Mouse (Mus musculus) intestine, postnatal 0 days (tissue): ENCODE data around the gene Dlgap1. TPM values are rescaled to one million over a fixed set of nuclear protein-coding genes. Genes with fewer than 3 reads are reported as not detected.

Source experiments
- ATAC-seq: fragments of 200-750 bp; cut with Nextera tagmentation; 2 replicates; pipeline ENCODE4 v1.8.0; 2017; ENCODE audit warnings: mild to moderate bottlenecking, moderate TSS enrichment, moderate library complexity
- H3K27ac ChIP-seq: fragments of 300-500 bp; sonication (generic); 2 replicates; pipeline ENCODE4 v1.5.1; 2014; ENCODE audit warnings: mild to moderate bottlenecking, low read depth, low read length, moderate library complexity
- H3K27me3 ChIP-seq: fragments of 300-500 bp; sonication (generic); replicated peaks from 2 replicates; pipeline ENCODE4 v1.6.1; 2014; ENCODE audit warnings: low read length, mixed read lengths; ENCODE audit not compliant: control insufficient read depth, insufficient read depth
- H3K36me3 ChIP-seq: fragments of 300-500 bp; sonication (generic); 2 replicates; pipeline ENCODE4 v1.6.1; 2014; ENCODE audit warnings: mild to moderate bottlenecking, moderate library complexity; ENCODE audit not compliant: control insufficient read depth, insufficient read depth
- H3K4me1 ChIP-seq: fragments of 300-500 bp; sonication (generic); replicated peaks from 2 replicates; pipeline ENCODE4 v1.6.1; 2014; ENCODE audit warnings: antibody characterized with exemption, low read length, mixed read lengths; ENCODE audit not compliant: control insufficient read depth, insufficient read depth
- H3K4me2 ChIP-seq: fragments of 300-500 bp; sonication (generic); replicated peaks from 2 replicates; pipeline ENCODE4 v1.6.1; 2014; ENCODE audit warnings: low read depth, mild to moderate bottlenecking, moderate library complexity
- H3K4me3 ChIP-seq: fragments of 300-500 bp; sonication (generic); 2 replicates; pipeline ENCODE4 v1.5.1; 2014; ENCODE audit warnings: low read depth, low read length
- H3K9ac ChIP-seq: fragments of 300-500 bp; sonication (generic); 2 replicates; pipeline ENCODE4 v1.6.1; 2014; ENCODE audit warnings: mild to moderate bottlenecking, low read depth, low read length
- H3K9me3 ChIP-seq: fragments of 300-500 bp; sonication (generic); 2 replicates; pipeline ENCODE4 v1.6.1; 2016; ENCODE audit warnings: mixed run types; ENCODE audit not compliant: control insufficient read depth
- CTCF ChIP-seq: sonication (generic); IDR thresholded peaks from 2 replicates; pipeline ENCODE4 v1.5.1; 2016; ENCODE audit warnings: low read depth, mild to moderate bottlenecking, control low read depth, antibody characterized with exemption, moderate library complexity
- WGBS: fragments of 180-500 bp; shearing (Covaris S2); extraction: QIAGEN DNeasy Blood & Tissue Kit; methylation state at CpG from one replicate; pipeline ENCODE4 v1.1.7; 2014; 5-methylcytosine and 5-hydroxymethylcytosine counted together
- polyA plus RNA-seq: library from polyadenylated mRNA; unstranded; fragments of >200 nt; fragmentation: Nextera tagmentation; extraction: Ambion mirVana; gene quantifications from 2 replicates; pipeline ENCODE4 v1.2.1, GENCODE M21; 2015

The Dlgap1 gene
- polyA plus RNA-seq, 1 experiment from 2014 or later = 0.85 TPM

DNA sequence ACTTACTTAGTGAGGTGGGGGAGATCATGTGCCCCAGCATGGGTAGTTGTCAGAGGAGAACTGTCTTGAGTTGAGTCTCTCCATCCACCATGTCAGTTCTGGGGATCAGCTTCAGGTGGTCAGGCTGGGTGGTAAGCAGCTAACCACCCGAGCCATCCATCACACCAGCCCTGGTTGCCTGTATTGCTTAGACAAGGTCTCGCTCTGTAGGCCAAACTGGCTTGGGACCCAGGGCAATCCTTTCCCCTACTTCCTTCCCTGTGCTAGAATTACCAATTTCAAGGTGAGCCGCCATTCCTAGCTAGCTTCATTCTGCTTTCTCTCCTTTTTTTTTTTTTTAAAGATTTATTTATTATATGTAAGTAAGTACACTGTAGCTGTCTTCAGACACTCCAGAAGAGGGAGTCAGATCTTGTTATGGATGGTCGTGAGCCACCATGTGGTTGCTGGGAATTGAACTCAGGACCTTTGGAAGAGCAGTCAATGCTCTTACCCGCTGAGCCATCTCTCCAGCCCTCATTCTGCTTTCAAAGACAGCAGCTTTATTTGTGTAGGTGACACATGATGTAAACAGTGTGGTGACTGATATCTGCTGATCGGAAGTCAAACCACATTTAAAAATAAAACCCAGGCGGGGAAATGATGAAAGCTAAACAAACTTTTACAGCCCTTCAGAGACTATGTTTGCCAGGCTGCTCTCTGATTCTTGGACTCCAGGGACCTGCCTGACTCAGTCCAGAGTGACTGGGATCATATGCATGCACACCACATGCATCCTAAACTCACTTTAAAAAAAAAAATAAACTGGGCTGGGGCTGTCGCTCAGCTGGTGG is 828.3 kb downstream of the Dlgap1 start:
- H3K36me3 ChIP-seq = no peaks in the 10 kb centered on the region
- no peak overlapping the region for H3K4me2 ChIP-seq
- H3K27ac ChIP-seq = no peak overlapping the region
- H3K9ac ChIP-seq = no peak overlapping the region
- TF ChIP-seq CTCF = no peak
- ATAC-seq = no peak
- no peaks in the 10 kb centered on the region for H3K9me3 ChIP-seq
- 62% methylated on average over 8 of the region's 8 CpGs for WGBS
- H3K27me3 ChIP-seq = no peaks in the 10 kb centered on the region
- no peak overlapping the region for H3K4me3 ChIP-seq
- no peaks in the 10 kb centered on the region for H3K4me1 ChIP-seq

DNA sequence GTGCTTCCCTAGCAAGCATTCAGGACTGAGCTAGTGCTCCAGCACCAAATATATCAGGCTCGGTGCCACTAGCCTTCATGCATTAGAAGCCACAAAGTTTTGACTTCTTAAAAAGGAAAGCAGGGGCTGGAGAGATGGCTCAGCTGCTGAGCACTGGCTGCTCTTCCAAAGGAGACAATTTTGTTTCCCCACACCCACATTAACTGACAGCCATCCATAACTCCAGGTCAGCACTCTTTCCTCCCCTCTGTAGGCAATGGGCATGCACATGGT is 828.8 kb downstream of the Dlgap1 start:
- Histone ChIP-seq H3K9me3 (no peaks in the 10 kb centered on the region), H3K36me3 (no peaks in the 10 kb centered on the region), H3K27ac (no peak overlapping the region), H3K4me2 (no peak overlapping the region), H3K4me3 (no peak overlapping the region), H3K9ac (no peak overlapping the region), H3K4me1 (no peaks in the 10 kb centered on the region), H3K27me3 (no peaks in the 10 kb centered on the region)
- WGBS = 78% methylated on average over 1 of the region's 1 CpGs
- no peak for TF ChIP-seq CTCF
- ATAC-seq = no peak

DNA sequence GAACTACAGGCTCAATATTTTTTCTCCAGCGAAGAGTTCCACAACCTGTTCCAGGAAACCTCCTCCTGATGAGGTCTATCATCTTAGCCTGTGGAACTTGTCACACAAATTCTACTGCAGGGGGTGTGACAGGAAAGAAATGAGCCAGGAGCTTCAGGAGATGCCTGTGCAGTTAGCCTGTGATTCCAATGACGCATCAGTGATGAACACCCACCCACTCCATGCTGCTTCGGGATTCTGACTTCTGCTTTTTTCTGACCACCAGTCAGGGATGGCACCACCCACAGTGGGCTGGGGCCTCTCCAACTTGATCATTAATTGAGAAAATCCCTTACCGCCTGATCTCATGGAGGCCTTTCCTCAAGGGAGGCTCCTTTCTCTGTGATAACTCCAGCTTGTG is 830.4 kb downstream of the Dlgap1 start:
- Histone ChIP-seq H3K27ac (no peak overlapping the region), H3K27me3 (no peaks in the 10 kb centered on the region), H3K9me3 (no peaks in the 10 kb centered on the region), H3K9ac (no peak overlapping the region), H3K36me3 (no peaks in the 10 kb centered on the region), H3K4me1 (no peaks in the 10 kb centered on the region), H3K4me3 (no peak overlapping the region), H3K4me2 (no peak overlapping the region)
- no peak for ATAC-seq
- TF ChIP-seq CTCF = no peak
- WGBS = 75% methylated on average over 4 of the region's 4 CpGs

GRCm38 (mm10) chr17:70802022-70802421 is 833.1 kb downstream of the Dlgap1 start:
- Histone ChIP-seq H3K27ac (no peak overlapping the region), H3K9ac (no peak overlapping the region), H3K27me3 (no peaks in the 10 kb centered on the region), H3K4me3 (no peak overlapping the region), H3K4me2 (no peak overlapping the region), H3K36me3 (no peaks in the 10 kb centered on the region), H3K4me1 (no peaks in the 10 kb centered on the region), H3K9me3 (no peaks in the 10 kb centered on the region)
- WGBS = 91% methylated on average over 14 of the region's 14 CpGs
- ATAC-seq = no peak
- no peak for TF ChIP-seq CTCF

DNA sequence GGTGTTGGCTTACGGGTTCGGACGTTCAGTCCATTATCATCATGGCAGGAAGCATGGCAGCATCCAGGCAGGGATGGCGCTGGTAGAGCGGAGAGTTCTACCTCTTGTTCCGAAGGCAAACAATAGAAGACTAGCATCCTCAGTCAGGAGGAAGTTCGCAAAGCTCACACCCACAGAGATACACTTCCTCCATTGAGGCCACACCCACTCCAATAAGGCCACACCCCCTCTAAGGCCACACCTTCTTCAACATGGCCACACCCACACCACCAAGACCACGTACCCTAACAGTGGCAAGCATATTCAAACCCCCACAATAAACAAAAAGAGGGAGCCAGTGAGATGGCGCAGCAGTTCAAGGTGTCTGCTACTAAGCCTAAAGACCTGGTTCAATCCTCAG is 837.0 kb downstream of the Dlgap1 start:
- H3K9me3 ChIP-seq = no peaks in the 10 kb centered on the region
- no peak overlapping the region for H3K4me3 ChIP-seq
- H3K4me2 ChIP-seq = no peak overlapping the region
- H3K36me3 ChIP-seq = no peaks in the 10 kb centered on the region
- H3K27ac ChIP-seq = no peak overlapping the region
- no peak overlapping the region for H3K9ac ChIP-seq
- WGBS = 93% methylated on average over 9 of the region's 9 CpGs
- no peaks in the 10 kb centered on the region for H3K27me3 ChIP-seq
- no peak for ATAC-seq
- no peaks in the 10 kb centered on the region for H3K4me1 ChIP-seq
- TF ChIP-seq CTCF = no peak

- no peak overlapping the region for H3K4me2 ChIP-seq
- no peak for TF ChIP-seq CTCF
- no peaks in the 10 kb centered on the region for H3K36me3 ChIP-seq
- H3K27ac ChIP-seq = no peak overlapping the region
- H3K27me3 ChIP-seq = no peaks in the 10 kb centered on the region
- 85% methylated on average over 2 of the region's 2 CpGs for WGBS
- no peaks in the 10 kb centered on the region for H3K9me3 ChIP-seq
- no peak overlapping the region for H3K9ac ChIP-seq
- no peak for ATAC-seq
- H3K4me1 ChIP-seq = no peaks in the 10 kb centered on the region
- H3K4me3 ChIP-seq = no peak overlapping the region
Measured at GRCm38 (mm10) chr17:70806600-70806999, 837.7 kb downstream of the Dlgap1 start.

DNA sequence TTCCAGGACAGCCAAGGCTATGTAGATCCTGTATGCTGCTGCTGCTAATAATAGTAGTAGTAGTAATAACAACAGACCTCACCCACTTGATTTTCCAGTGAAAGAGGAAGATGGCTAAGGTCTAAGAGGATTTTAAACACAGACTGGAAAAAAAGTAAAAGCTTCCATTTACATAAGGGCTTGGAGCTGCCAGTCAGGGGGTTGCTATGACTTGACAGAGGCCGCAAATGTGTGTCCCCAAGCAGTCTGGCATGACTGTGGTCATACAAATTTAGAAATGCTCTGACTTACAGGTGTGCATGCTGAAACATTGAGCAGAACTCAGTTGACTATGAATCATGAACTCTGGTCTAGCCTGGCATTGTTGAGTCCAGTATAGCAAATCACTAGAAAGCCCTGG is 839.0 kb downstream of the Dlgap1 start:
- WGBS = 97% methylated on average over 1 of the region's 1 CpGs

More for the DNA sequence above, 839.0 kb downstream of the Dlgap1 start:
- no peak for ATAC-seq
- Histone ChIP-seq H3K4me2 (no peak overlapping the region), H3K4me1 (no peaks in the 10 kb centered on the region), H3K9ac (no peak overlapping the region), H3K4me3 (no peak overlapping the region), H3K27me3 (no peaks in the 10 kb centered on the region), H3K9me3 (no peaks in the 10 kb centered on the region), H3K27ac (no peak overlapping the region), H3K36me3 (no peaks in the 10 kb centered on the region)
- no peak for TF ChIP-seq CTCF
